Mouse (Mus musculus) inflammation-experienced regulatory T-cells, adult 6 months (primary cell): ENCODE measurements around the gene 1700020N15Rik. TPM values are rescaled to one million over a fixed set of nuclear protein-coding genes. Genes with fewer than 3 reads are reported as not detected.
"Not testable (repeated sequence)": the region's sequence is repeated elsewhere in the genome, so short reads cannot be mapped to it uniquely, and the experiment has no call there.

Source experiments
- ATAC-seq: one replicate; pipeline ENCODE4 v1.8.0; 2017
- polyA plus RNA-seq, 3 experiments: library from polyadenylated mRNA; unstranded; fragments of 100-300 nt; shearing (Covaris generic); gene quantifications; one replicate each; pipeline ENCODE4 v1.2.1; 2017

The 1700020N15Rik gene
- polyA plus RNA-seq: not detected

DNA sequence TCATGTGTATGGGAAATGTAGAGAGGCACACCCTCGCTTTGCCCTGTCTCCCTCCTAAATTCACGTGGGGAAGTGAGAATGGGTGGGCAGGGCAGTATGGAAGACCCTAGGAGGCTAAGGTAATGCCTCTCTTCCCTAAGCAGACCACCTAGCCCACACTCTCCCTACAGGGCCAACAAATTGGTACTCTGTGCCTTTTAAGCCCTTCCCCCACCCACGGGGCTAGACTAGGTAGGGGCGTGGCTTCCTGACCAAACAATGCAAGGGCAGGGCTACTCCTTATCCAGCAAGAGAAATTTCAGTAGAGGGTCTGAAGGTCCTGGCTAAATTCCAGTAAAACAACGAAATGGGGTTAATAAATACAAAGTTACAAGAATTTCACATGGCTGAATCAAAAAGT, at the start of gene 1700020N15Rik:
Gene 1700020N15Rik (plus strand): TSS at position 301 of the 400 bp plus-strand sequence.
- ATAC-seq: not testable (repeated sequence)

DNA sequence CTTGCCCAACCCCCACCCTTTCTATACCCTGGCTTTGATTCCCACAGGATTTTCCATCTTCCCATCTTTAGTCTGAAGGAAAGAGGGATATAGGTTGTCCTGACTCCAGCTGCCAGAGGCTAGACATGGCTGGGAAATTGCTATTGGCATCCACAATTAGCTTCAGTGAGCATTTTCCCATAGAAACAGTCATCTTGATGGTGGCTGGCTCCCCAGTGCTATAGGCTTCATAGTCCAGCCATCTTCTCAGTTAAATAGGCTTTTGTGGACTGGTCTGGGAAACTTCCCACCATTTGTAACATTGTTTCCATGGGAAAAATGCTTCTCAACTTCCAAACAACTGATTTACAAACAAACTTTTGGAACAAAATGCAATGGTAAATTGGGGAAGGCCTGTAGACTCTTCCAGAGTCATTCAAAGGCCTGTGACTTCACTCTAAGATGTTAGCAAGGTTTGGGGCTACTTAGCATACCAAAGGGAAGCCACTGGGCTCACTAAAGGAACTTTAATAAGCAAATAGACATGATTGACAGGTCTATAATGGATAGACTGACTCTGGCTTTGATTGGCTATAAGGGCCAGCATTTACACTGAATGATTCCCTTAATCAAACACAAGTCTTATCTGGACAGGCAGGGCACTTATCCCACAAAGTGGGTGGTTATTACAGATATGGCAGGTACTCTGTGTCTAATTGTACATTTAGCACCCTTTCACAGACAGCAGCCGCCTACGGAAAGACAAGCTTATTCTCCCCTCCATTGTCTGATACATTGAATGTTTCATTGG, 31.9 kb downstream of the 1700020N15Rik start:
- no peak for ATAC-seq
